Mouse (Mus musculus): Measurements from ENCODE around the gene Xpo4. TPM values are rescaled to one million over a fixed set of nuclear protein-coding genes. Genes with fewer than 3 reads are reported as not detected.

Gene Xpo4
- polyA plus RNA-seq, 1 experiment, result 1.9 TPM

- Histone ChIP-seq H3K4me1 (peaks cover 31% of the 10 kb centered on the region), H3K9me3 (no peaks in the 10 kb centered on the region), H3K36me3 (replicated peaks; ENCODE audit: low read length) (peaks cover 6% of the 10 kb centered on the region), H3K4me3 (replicated peaks) (no peak overlapping the region), H3K27me3 (replicated peaks) (no peaks in the 10 kb centered on the region)
- TF ChIP-seq GATA1 (IDR thresholded peaks at IDR 0.05; ENCODE audit: borderline replicate concordance, low read length) (no peak), FLI1 (IDR thresholded peaks at IDR 0.05; ENCODE audit: low read length) (no peak)
Observed at GRCm38 (mm10) chr14:57686647-57687046, 21.4 kb upstream of the Xpo4 start.

- TF ChIP-seq GATA1 (IDR thresholded peaks at IDR 0.05; ENCODE audit: borderline replicate concordance, low read length) (no peak), FLI1 (IDR thresholded peaks at IDR 0.05; ENCODE audit: low read length) (no peak)
- Histone ChIP-seq H3K36me3 (replicated peaks; ENCODE audit: low read length) (no peaks in the 10 kb centered on the region), H3K27me3 (replicated peaks) (no peaks in the 10 kb centered on the region), H3K4me1 (peaks cover 23% of the 10 kb centered on the region), H3K4me3 (replicated peaks) (no peak overlapping the region), H3K9me3 (no peaks in the 10 kb centered on the region)
Observed at GRCm38 (mm10) chr14:57684579-57684978, 19.3 kb upstream of the Xpo4 start.

- no peak overlapping the region for H3K4me3 ChIP-seq (replicated peaks)
- H3K9me3 ChIP-seq, result no peaks in the 10 kb centered on the region
- no peak for TF ChIP-seq FLI1 (IDR thresholded peaks at IDR 0.05; ENCODE audit: low read length)
- TF ChIP-seq GATA1 (IDR thresholded peaks at IDR 0.05; ENCODE audit: borderline replicate concordance, low read length), result no peak
- H3K36me3 ChIP-seq (replicated peaks; ENCODE audit: low read length), result no peaks in the 10 kb centered on the region
- no peaks in the 10 kb centered on the region for H3K27me3 ChIP-seq (replicated peaks)
- peaks cover 23% of the 10 kb centered on the region for H3K4me1 ChIP-seq
Observed at GRCm38 (mm10) chr14:57682751-57683150, 17.5 kb upstream of the Xpo4 start.

GRCm38 (mm10) chr14:57679958-57680535, 14.8 kb upstream of the Xpo4 start:
- peaks cover 12% of the 10 kb centered on the region for H3K4me1 ChIP-seq
- H3K9me3 ChIP-seq, result no peaks in the 10 kb centered on the region
- no peak for TF ChIP-seq GATA1 (IDR thresholded peaks at IDR 0.05; ENCODE audit: borderline replicate concordance, low read length)
- TF ChIP-seq FLI1 (IDR thresholded peaks at IDR 0.05; ENCODE audit: low read length), result no peak
- H3K27me3 ChIP-seq (replicated peaks), result no peaks in the 10 kb centered on the region
- no peaks in the 10 kb centered on the region for H3K36me3 ChIP-seq (replicated peaks; ENCODE audit: low read length)
- no peak overlapping the region for H3K4me3 ChIP-seq (replicated peaks)

GRCm38 (mm10) chr14:57679523-57679922, 14.3 kb upstream of the Xpo4 start:
- Histone ChIP-seq H3K4me1 (peaks cover 12% of the 10 kb centered on the region), H3K9me3 (no peaks in the 10 kb centered on the region), H3K4me3 (replicated peaks) (no peak overlapping the region), H3K27me3 (replicated peaks) (no peaks in the 10 kb centered on the region), H3K36me3 (replicated peaks; ENCODE audit: low read length) (no peaks in the 10 kb centered on the region)
- TF ChIP-seq GATA1 (IDR thresholded peaks at IDR 0.05; ENCODE audit: borderline replicate concordance, low read length) (no peak), FLI1 (IDR thresholded peaks at IDR 0.05; ENCODE audit: low read length) (no peak)

- H3K4me3 ChIP-seq (replicated peaks), result no peak overlapping the region
- TF ChIP-seq FLI1 (IDR thresholded peaks at IDR 0.05; ENCODE audit: low read length) (no peak), GATA1 (IDR thresholded peaks at IDR 0.05; ENCODE audit: borderline replicate concordance, low read length) (no peak)
- no peaks in the 10 kb centered on the region for H3K36me3 ChIP-seq (replicated peaks; ENCODE audit: low read length)
- H3K27me3 ChIP-seq (replicated peaks), result peaks cover 6% of the 10 kb centered on the region
- H3K9me3 ChIP-seq, result no peaks in the 10 kb centered on the region
- H3K4me1 ChIP-seq, result peaks cover 6% of the 10 kb centered on the region
Observed at GRCm38 (mm10) chr14:57675481-57675880, 10.3 kb upstream of the Xpo4 start.

- peak overlapping the region; percentile 94 for H3K4me3 ChIP-seq (replicated peaks)
- H3K27me3 ChIP-seq (replicated peaks), result peaks cover 5% of the 10 kb centered on the region
Observed at GRCm38 (mm10) chr14:57665628-57665950, 359 bp upstream of the Xpo4 start.

GRCm38 (mm10) chr14:57664311-57664821, 864 bp downstream of the Xpo4 start:
- no peak for TF ChIP-seq GATA1 (IDR thresholded peaks at IDR 0.05; ENCODE audit: borderline replicate concordance, low read length)
- TF ChIP-seq FLI1 (IDR thresholded peaks at IDR 0.05; ENCODE audit: low read length), result no peak
- Histone ChIP-seq H3K27me3 (replicated peaks) (peaks cover 2% of the 10 kb centered on the region), H3K36me3 (replicated peaks; ENCODE audit: low read length) (peaks cover 5% of the 10 kb centered on the region), H3K9me3 (no peaks in the 10 kb centered on the region), H3K4me1 (peaks cover 47% of the 10 kb centered on the region), H3K4me3 (replicated peaks) (peak overlapping the region; percentile 94)

More at GRCm38 (mm10) chr14:57665628-57665950, 359 bp upstream of the Xpo4 start:
- TF ChIP-seq FLI1 (IDR thresholded peaks at IDR 0.05; ENCODE audit: low read length), result no peak
- no peak for TF ChIP-seq GATA1 (IDR thresholded peaks at IDR 0.05; ENCODE audit: borderline replicate concordance, low read length)
- H3K4me1 ChIP-seq, result peaks cover 41% of the 10 kb centered on the region
- no peaks in the 10 kb centered on the region for H3K9me3 ChIP-seq
- peaks cover 5% of the 10 kb centered on the region for H3K36me3 ChIP-seq (replicated peaks; ENCODE audit: low read length)

GRCm38 (mm10) chr14:57663630-57664029, 1.6 kb downstream of the Xpo4 start:
- Histone ChIP-seq H3K36me3 (replicated peaks; ENCODE audit: low read length) (peaks cover 5% of the 10 kb centered on the region), H3K27me3 (replicated peaks) (no peaks in the 10 kb centered on the region), H3K9me3 (no peaks in the 10 kb centered on the region), H3K4me3 (replicated peaks) (peak overlapping the region; percentile 94), H3K4me1 (peaks cover 48% of the 10 kb centered on the region)
- TF ChIP-seq FLI1 (IDR thresholded peaks at IDR 0.05; ENCODE audit: low read length) (no peak), GATA1 (IDR thresholded peaks at IDR 0.05; ENCODE audit: borderline replicate concordance, low read length) (no peak)

- no peaks in the 10 kb centered on the region for H3K27me3 ChIP-seq (replicated peaks)
- peaks cover 5% of the 10 kb centered on the region for H3K36me3 ChIP-seq (replicated peaks; ENCODE audit: low read length)
- H3K4me1 ChIP-seq, result peaks cover 54% of the 10 kb centered on the region
- no peak overlapping the region for H3K4me3 ChIP-seq (replicated peaks)
- no peaks in the 10 kb centered on the region for H3K9me3 ChIP-seq
- no peak for TF ChIP-seq GATA1 (IDR thresholded peaks at IDR 0.05; ENCODE audit: borderline replicate concordance, low read length)
- no peak for TF ChIP-seq FLI1 (IDR thresholded peaks at IDR 0.05; ENCODE audit: low read length)
Observed at GRCm38 (mm10) chr14:57658301-57658700, 6.9 kb downstream of the Xpo4 start.

Data from megakaryocyte, embryonic 14.5 days (primary cell).